Mouse (Mus musculus): ENCODE results near the gene Rap1gap2. TPM values are rescaled to one million over a fixed set of nuclear protein-coding genes. Genes with fewer than 3 reads are reported as not detected.

Rap1gap2 gene
- polyA plus RNA-seq, 1 experiment from 2014 or later = 5.0 TPM

DNA sequence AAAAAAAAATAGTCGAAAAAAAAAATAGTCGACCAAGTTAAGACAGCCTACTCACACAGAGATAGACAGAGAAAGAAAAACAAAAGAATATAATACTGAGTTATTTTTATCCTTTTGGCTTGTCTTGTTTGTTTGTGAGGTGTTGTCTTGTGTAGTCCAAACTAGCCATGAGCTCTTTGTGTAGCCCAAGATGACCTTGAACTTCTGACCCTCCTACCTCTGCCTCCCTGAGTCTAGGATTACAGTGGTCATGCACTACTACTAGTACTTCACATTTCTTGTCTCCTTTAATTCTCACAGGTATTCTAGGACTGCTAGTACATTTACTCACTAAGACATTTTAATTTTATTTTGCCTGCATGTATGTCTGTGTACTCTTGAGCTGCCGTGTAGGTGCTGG is 16.8 kb upstream of the Rap1gap2 start:
- Histone ChIP-seq H3K9me3 (ENCODE audit: control insufficient read depth, low read length) (no peaks in the 10 kb centered on the region), H3K9ac (ENCODE audit: low read depth, low read length) (no peak overlapping the region), H3K4me3 (ENCODE audit: low read length) (no peak overlapping the region), H3K4me1 (ENCODE audit: control insufficient read depth, insufficient read depth, low read length) (no peaks in the 10 kb centered on the region), H3K27ac (ENCODE audit: low read depth, low read length) (no peak overlapping the region), H3K36me3 (ENCODE audit: control insufficient read depth, insufficient read depth, low read length) (no peaks in the 10 kb centered on the region), H3K4me2 (replicated peaks; ENCODE audit: low read depth, low read length) (no peak overlapping the region), H3K27me3 (ENCODE audit: control insufficient read depth, insufficient read depth, low read length) (no peaks in the 10 kb centered on the region)
- WGBS = 74% methylated on average over 3 of the region's 3 CpGs
- ATAC-seq (ENCODE audit: low FRiP score, low TSS enrichment) = no peak

DNA sequence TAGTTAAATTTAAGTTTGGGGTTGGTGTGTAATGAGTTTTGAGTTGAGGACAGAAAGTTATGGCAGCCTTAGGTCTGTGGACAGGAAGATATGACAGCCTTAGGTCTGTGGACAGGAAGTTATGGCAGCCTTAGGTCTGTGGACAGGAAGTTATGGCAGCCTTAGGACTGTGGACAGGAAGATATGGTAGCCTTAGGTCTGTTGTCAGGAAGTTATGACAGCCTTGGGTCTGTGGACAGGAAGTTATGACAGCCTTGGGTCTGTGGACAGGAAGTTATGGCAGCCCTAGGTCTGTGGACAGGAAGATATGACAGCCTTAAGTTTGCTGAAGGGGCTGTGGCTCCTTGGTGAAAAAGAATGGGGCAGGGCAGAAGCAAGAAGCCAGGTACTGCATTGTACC is 14.6 kb upstream of the Rap1gap2 start:
- Histone ChIP-seq H3K4me2 (replicated peaks; ENCODE audit: low read depth, low read length) (no peak overlapping the region), H3K9me3 (ENCODE audit: control insufficient read depth, low read length) (no peaks in the 10 kb centered on the region), H3K4me3 (ENCODE audit: low read length) (no peak overlapping the region), H3K27ac (ENCODE audit: low read depth, low read length) (no peak overlapping the region), H3K27me3 (ENCODE audit: control insufficient read depth, insufficient read depth, low read length) (peaks cover 5% of the 10 kb centered on the region), H3K4me1 (ENCODE audit: control insufficient read depth, insufficient read depth, low read length) (no peaks in the 10 kb centered on the region), H3K36me3 (ENCODE audit: control insufficient read depth, insufficient read depth, low read length) (no peaks in the 10 kb centered on the region), H3K9ac (ENCODE audit: low read depth, low read length) (no peak overlapping the region)
- ATAC-seq (ENCODE audit: low FRiP score, low TSS enrichment) = no peak

DNA sequence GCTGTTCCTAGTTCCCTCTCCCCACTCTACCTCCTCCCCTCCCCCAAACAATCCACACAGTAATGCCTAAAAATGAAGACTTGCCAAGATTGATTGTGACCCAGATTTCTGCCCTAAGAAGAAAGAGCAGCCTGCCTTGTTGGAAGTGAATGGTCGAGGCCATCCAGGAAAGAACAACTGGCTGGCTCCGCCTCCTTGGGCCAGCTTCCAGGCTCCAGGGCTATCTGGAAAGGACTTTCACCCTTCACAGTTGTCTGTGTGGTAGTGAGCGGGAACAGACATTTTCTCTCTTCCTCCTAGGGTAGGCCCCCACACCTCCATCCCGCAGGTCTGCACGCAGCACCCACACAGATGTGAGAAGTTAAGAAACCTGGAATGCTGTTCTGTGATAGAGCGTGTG is 13.0 kb upstream of the Rap1gap2 start:
- Histone ChIP-seq H3K36me3 (ENCODE audit: control insufficient read depth, insufficient read depth, low read length) (no peaks in the 10 kb centered on the region), H3K27ac (ENCODE audit: low read depth, low read length) (no peak overlapping the region), H3K9me3 (ENCODE audit: control insufficient read depth, low read length) (no peaks in the 10 kb centered on the region)

DNA sequence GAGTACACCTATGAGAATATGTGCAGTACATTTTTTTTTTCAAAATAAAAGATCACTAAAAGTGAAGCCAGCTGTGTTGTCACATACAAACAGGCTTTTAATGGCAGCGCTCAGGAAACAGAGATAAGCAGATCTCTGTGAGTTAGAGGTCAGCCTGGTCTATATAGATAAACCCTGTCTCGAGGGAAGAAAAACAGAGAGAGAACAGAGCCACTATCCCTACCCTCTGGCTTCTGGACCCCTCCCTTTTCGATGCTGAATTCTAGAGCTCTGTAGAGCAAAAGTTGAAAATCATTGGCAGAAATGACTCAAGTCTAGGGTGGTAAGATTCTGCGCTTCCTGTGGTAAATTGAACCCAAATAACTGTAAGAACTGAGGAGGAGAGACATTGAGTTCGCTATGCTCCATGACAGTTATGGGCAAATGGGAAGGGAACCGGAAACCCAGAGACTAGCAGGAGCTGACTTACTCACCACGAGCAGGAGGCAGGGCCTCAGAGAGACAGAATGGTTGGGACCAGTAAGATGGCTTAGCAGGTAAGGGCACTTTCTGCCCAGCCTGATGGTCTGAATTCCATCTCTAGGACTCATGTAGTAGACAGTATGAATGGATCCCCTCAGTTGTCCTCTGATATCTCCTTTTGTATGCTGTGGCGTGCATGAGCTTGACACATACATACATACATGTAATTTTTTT is 11.4 kb upstream of the Rap1gap2 start:
- Histone ChIP-seq H3K4me3 (ENCODE audit: low read length) (no peak overlapping the region), H3K9me3 (ENCODE audit: control insufficient read depth, low read length) (no peaks in the 10 kb centered on the region), H3K9ac (ENCODE audit: low read depth, low read length) (no peak overlapping the region), H3K27me3 (ENCODE audit: control insufficient read depth, insufficient read depth, low read length) (peaks cover 15% of the 10 kb centered on the region), H3K36me3 (ENCODE audit: control insufficient read depth, insufficient read depth, low read length) (no peaks in the 10 kb centered on the region), H3K27ac (ENCODE audit: low read depth, low read length) (no peak overlapping the region), H3K4me2 (replicated peaks; ENCODE audit: low read depth, low read length) (no peak overlapping the region), H3K4me1 (ENCODE audit: control insufficient read depth, insufficient read depth, low read length) (peaks cover 7% of the 10 kb centered on the region; the same call in 1 of the 2 replicates)
- WGBS = 75% methylated on average over 8 of the region's 8 CpGs
- ATAC-seq (ENCODE audit: low FRiP score, low TSS enrichment) = no peak

More for the DNA sequence above, 13.0 kb upstream of the Rap1gap2 start:
- Histone ChIP-seq H3K27me3 (ENCODE audit: control insufficient read depth, insufficient read depth, low read length) (peaks cover 15% of the 10 kb centered on the region), H3K4me1 (ENCODE audit: control insufficient read depth, insufficient read depth, low read length) (peaks cover 7% of the 10 kb centered on the region; the same call in 1 of the 2 replicates), H3K4me3 (ENCODE audit: low read length) (no peak overlapping the region), H3K4me2 (replicated peaks; ENCODE audit: low read depth, low read length) (no peak overlapping the region), H3K9ac (ENCODE audit: low read depth, low read length) (no peak overlapping the region)
- no peak for ATAC-seq (ENCODE audit: low FRiP score, low TSS enrichment)
- WGBS = 74% methylated on average over 6 of the region's 6 CpGs

DNA sequence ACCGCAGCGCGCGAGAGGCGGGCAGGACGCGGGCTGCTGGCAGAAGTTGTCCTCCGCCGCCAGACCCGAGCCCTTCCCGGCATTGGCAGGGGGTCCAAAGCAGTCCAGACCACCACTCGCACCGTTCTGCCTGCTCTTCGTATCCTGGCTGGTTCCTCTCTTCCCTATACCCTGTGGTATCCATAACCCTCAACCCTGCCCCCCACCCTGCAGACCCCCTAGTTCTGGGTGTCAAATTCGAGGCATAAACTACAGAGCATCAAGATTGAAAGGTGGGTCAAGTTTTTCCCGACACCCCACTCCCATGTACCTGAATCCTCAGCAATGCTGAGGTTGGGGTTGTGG is 9.2 kb upstream of the Rap1gap2 start:
- Histone ChIP-seq H3K4me3 (ENCODE audit: low read length) (peak overlapping the region; percentile 28), H3K4me2 (replicated peaks; ENCODE audit: low read depth, low read length) (peak overlapping the region; percentile 49), H3K27ac (ENCODE audit: low read depth, low read length) (no peak overlapping the region), H3K9me3 (ENCODE audit: control insufficient read depth, low read length) (no peaks in the 10 kb centered on the region; the same call in 1 of the 2 replicates), H3K27me3 (ENCODE audit: control insufficient read depth, insufficient read depth, low read length) (peaks cover 23% of the 10 kb centered on the region), H3K36me3 (ENCODE audit: control insufficient read depth, insufficient read depth, low read length) (no peaks in the 10 kb centered on the region), H3K4me1 (ENCODE audit: control insufficient read depth, insufficient read depth, low read length) (peaks cover 7% of the 10 kb centered on the region; the same call in 1 of the 2 replicates), H3K9ac (ENCODE audit: low read depth, low read length) (no peak overlapping the region)
- no peak for ATAC-seq (ENCODE audit: low FRiP score, low TSS enrichment)
- WGBS = 2% methylated on average over 16 of the region's 16 CpGs

DNA sequence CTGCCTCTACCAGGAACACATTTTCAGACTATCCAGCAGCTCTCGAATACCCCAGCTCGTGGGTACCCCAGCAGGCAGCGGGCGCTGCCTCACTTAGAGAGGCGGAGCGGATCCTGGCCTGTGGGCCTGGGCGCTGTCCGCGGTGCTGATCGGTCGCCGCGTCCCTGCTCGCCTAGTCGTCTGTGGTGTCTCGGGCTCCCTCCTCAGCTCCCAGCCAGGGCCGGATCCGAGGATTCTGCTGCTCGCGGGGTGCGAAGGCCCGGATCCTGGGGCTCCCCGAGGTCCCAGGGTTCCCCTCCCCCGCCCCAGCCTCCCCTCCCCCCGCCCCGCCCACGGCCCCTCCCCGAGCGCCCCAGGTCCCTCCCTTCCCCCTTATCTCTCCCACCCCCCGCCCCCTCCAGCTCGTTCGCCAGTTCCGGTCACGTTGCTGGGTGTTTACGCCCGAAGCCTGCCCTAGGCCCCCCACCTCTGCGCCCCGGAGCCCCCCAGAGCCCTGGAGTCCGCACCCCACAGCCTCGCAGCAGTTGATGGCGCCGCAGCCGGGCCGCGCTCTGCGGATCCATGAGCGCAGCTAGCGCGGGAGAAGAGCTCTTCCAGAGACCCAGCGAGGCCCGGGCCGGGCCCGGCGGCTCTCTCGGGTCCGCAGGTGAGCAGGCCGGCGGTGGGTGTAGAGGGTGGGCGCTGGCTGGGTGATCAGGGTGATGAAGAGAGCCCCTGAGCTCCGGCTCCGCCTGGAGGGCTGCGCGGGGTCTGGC is 8.7 kb upstream of the Rap1gap2 start, which contains the start of gene Ccdc92b:
Gene Ccdc92b, plus strand, starts transcription at position 405 of the 755 bp plus-strand sequence.
- H3K36me3 ChIP-seq (ENCODE audit: control insufficient read depth, insufficient read depth, low read length) = no peaks in the 10 kb centered on the region
- H3K27ac ChIP-seq (ENCODE audit: low read depth, low read length) = no peak within 1 kb of the TSS
- ATAC-seq (ENCODE audit: low FRiP score, low TSS enrichment) = peak; percentile 92
- H3K4me2 ChIP-seq (replicated peaks; ENCODE audit: low read depth, low read length) = peak within 1 kb of the TSS; percentile 49
- H3K27me3 ChIP-seq (ENCODE audit: control insufficient read depth, insufficient read depth, low read length) = peaks cover 23% of the 10 kb centered on the region
- no peak within 1 kb of the TSS for H3K9ac ChIP-seq (ENCODE audit: low read depth, low read length)
- H3K9me3 ChIP-seq (ENCODE audit: control insufficient read depth, low read length) = no peaks in the 10 kb centered on the region; the same call in 1 of the 2 replicates
- H3K4me1 ChIP-seq (ENCODE audit: control insufficient read depth, insufficient read depth, low read length) = peaks cover 7% of the 10 kb centered on the region; the same call in 1 of the 2 replicates
- under 1% methylated on average over 54 of the region's 63 CpGs for WGBS
- peak within 1 kb of the TSS; percentile 28 for H3K4me3 ChIP-seq (ENCODE audit: low read length)

DNA sequence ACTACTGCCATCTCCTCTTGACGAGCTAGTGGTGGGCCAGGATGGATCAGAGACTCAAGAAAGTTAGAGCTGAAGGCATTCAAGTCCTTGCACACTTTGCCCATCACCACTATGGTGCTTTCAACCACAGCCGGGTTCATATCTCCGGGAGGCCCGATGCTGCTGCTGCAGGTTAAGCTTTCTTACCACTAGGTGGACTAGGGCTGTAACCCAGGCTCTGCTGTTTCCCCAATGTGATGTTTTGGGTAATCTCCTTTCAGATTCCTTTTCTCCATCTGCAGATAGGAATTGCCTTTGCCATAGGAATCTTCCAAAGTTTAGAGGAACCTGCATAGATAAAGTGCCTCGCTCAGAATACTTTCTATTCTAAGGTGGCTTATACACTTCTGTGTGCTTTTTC is 4.9 kb upstream of the Rap1gap2 start:
- WGBS = 59% methylated on average over 5 of the region's 5 CpGs
- Histone ChIP-seq H3K4me3 (ENCODE audit: low read length) (no peak overlapping the region), H3K27me3 (ENCODE audit: control insufficient read depth, insufficient read depth, low read length) (peaks cover 42% of the 10 kb centered on the region)

DNA sequence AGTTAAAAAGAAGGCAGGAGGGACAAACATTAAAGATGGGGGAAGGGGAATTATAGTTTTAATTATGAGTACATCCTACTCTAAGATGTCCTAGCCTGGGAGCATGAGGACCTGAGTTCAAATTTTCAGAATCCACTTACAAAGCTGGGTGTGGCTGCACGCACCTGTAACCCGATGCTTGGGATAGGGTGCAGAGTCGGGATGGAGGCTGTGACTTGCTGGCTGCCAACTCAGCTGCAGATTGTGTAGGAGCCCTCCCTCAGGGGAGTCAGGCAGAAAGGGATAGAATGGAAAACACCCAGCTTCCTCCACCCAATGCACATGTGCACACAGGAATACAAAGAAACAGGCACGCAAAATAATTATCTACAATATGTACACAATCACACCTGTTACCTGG is 2.7 kb upstream of the Rap1gap2 start:
- Histone ChIP-seq H3K36me3 (ENCODE audit: control insufficient read depth, insufficient read depth, low read length) (no peaks in the 10 kb centered on the region), H3K27me3 (ENCODE audit: control insufficient read depth, insufficient read depth, low read length) (peaks cover 39% of the 10 kb centered on the region), H3K4me1 (ENCODE audit: control insufficient read depth, insufficient read depth, low read length) (0 out of 2 replicates have a peak, but pooled peaks cover 4% of the 10 kb centered on the region), H3K9me3 (ENCODE audit: control insufficient read depth, low read length) (no peaks in the 10 kb centered on the region; the same call in 1 of the 2 replicates), H3K4me3 (ENCODE audit: low read length) (no peak overlapping the region), H3K9ac (ENCODE audit: low read depth, low read length) (no peak overlapping the region), H3K27ac (ENCODE audit: low read depth, low read length) (no peak overlapping the region), H3K4me2 (replicated peaks; ENCODE audit: low read depth, low read length) (no peak overlapping the region)
- 69% methylated on average over 4 of the region's 4 CpGs for WGBS
- ATAC-seq (ENCODE audit: low FRiP score, low TSS enrichment) = no peak

More for the DNA sequence above, 4.9 kb upstream of the Rap1gap2 start:
- ATAC-seq (ENCODE audit: low FRiP score, low TSS enrichment) = no peak
- no peak overlapping the region for H3K4me2 ChIP-seq (replicated peaks; ENCODE audit: low read depth, low read length)
- peaks cover 11% of the 10 kb centered on the region; the same call in 1 of the 2 replicates for H3K4me1 ChIP-seq (ENCODE audit: control insufficient read depth, insufficient read depth, low read length)
- H3K9ac ChIP-seq (ENCODE audit: low read depth, low read length) = no peak overlapping the region
- H3K36me3 ChIP-seq (ENCODE audit: control insufficient read depth, insufficient read depth, low read length) = no peaks in the 10 kb centered on the region
- no peaks in the 10 kb centered on the region; the same call in 1 of the 2 replicates for H3K9me3 ChIP-seq (ENCODE audit: control insufficient read depth, low read length)
- no peak overlapping the region for H3K27ac ChIP-seq (ENCODE audit: low read depth, low read length)

DNA sequence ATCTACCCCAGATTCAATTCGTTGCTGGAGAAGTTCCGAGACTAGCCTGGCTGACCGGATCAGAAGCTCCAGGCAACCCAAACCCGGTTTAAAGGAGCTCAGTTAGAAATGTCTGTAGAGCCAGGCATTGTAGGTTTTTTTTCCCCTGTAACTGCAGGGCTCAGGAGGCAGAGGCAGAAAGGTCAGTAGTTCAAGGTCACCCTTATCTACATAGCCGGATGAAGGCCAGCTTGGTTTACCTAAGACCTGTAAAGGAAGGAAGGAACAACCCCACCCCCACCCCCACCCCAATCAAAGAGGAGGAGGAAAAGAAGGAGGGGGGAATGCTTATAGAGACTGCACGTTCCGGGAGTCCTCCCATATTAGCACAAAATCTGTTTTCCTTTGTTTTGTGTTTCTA is 722 bp upstream of the Rap1gap2 start:
- H3K36me3 ChIP-seq (ENCODE audit: control insufficient read depth, insufficient read depth, low read length) = no peaks in the 10 kb centered on the region
- no peak overlapping the region for H3K9ac ChIP-seq (ENCODE audit: low read depth, low read length)
- peaks cover 39% of the 10 kb centered on the region for H3K27me3 ChIP-seq (ENCODE audit: control insufficient read depth, insufficient read depth, low read length)
- H3K4me3 ChIP-seq (ENCODE audit: low read length) = no peak overlapping the region
- ATAC-seq (ENCODE audit: low FRiP score, low TSS enrichment) = no peak
- no peak overlapping the region for H3K27ac ChIP-seq (ENCODE audit: low read depth, low read length)
- 0 out of 2 replicates have a peak, but pooled peaks cover 4% of the 10 kb centered on the region for H3K4me1 ChIP-seq (ENCODE audit: control insufficient read depth, insufficient read depth, low read length)
- H3K4me2 ChIP-seq (replicated peaks; ENCODE audit: low read depth, low read length) = no peak overlapping the region
- H3K9me3 ChIP-seq (ENCODE audit: control insufficient read depth, low read length) = no peaks in the 10 kb centered on the region; the same call in 1 of the 2 replicates
- 13% methylated on average over 7 of the region's 7 CpGs for WGBS
